Mouse (Mus musculus) E14TG2a.4 (cell line): Measurements from ENCODE around the gene Sh3bgrl2.

Experiments
- H3K27me3 ChIP-seq: 2 replicates; pipeline ENCODE4 v1.6.1; 2014; ENCODE audit warnings: low read length, control low read depth; ENCODE audit not compliant: insufficient read depth
- H3K36me3 ChIP-seq: 2 replicates; pipeline ENCODE4 v1.6.1; 2014; ENCODE audit warnings: low read length, control low read depth; ENCODE audit not compliant: insufficient read depth
- H3K4me1 ChIP-seq: replicated peaks from 2 replicates; pipeline ENCODE4 v1.6.1; 2014; ENCODE audit warnings: low read depth, low read length, control low read depth
- H3K4me3 ChIP-seq: replicated peaks from 2 replicates; pipeline ENCODE4 v1.5.1; 2014; ENCODE audit warnings: mild to moderate bottlenecking, low read length
- H3K9me3 ChIP-seq: 2 replicates; pipeline ENCODE4 v1.6.1; 2014; ENCODE audit warnings: low read length, control low read depth
- CTCF ChIP-seq: conservative IDR thresholded peaks from 2 replicates; pipeline ENCODE4 v1.5.1; 2014; ENCODE audit warnings: low read length
- NANOG ChIP-seq: IDR thresholded peaks from 2 replicates; pipeline ENCODE4 v1.6.1; 2014; ENCODE audit warnings: borderline replicate concordance, low read length, mixed read lengths
- POU5F1 ChIP-seq: IDR thresholded peaks from 2 replicates; pipeline ENCODE4 v1.6.1; 2014; ENCODE audit warnings: low read length, borderline replicate concordance

The Sh3bgrl2 gene

DNA sequence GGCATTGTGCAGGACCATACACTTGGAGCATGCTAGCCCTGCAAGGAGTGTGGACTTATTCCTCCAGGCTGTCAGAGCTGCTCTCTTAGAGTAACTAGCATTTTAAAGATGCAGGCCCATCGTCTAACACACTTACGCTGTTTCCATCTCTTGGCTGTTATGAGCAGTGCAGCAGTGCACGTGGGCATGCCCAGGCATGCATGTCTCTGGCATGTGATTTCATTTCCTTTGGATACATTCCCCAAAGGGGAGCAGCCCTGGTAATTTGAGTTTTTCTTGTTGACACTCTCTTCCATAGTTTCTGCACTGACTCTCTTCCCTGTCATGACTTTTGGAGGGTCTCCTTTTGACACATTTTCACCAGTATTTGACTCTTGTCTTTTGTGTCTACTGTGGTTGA is 20.8 kb downstream of the Sh3bgrl2 start:
- Histone ChIP-seq H3K4me3 (no peak overlapping the region), H3K36me3 (no peaks in the 10 kb centered on the region), H3K4me1 (peaks cover 32% of the 10 kb centered on the region), H3K9me3 (no peaks in the 10 kb centered on the region), H3K27me3 (no peaks in the 10 kb centered on the region)
- no peak for TF ChIP-seq POU5F1
- TF ChIP-seq NANOG: no peak
- TF ChIP-seq CTCF: no peak

- no peak overlapping the region for H3K4me3 ChIP-seq
- no peak for TF ChIP-seq POU5F1
- no peak for TF ChIP-seq NANOG
- TF ChIP-seq CTCF: no peak
These were observed 21.8 kb downstream of the Sh3bgrl2 start for GRCm38 (mm10) chr9:83569898-83570297.

DNA sequence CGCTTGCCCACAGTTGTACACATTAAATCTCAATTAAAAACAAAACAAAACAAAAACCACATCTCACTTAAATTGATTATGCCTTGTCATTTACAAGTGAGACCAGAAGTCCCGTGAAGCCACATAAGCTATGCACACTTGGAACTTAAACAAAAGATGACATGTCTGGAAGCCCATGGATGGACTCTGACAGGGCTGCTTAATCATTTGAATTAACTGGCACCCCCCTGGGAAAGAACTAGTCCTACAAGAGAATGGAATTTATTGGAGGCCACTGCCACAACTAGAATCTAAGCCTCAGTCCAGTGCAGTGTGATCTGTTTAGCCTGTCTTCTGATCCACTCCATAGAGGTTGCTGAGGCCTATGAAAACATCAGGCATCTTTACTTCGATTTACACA is 23.2 kb downstream of the Sh3bgrl2 start:
- peaks cover 16% of the 10 kb centered on the region for H3K4me1 ChIP-seq
- TF ChIP-seq NANOG: no peak
- TF ChIP-seq CTCF: no peak
- TF ChIP-seq POU5F1: no peak
- no peak overlapping the region for H3K4me3 ChIP-seq
- H3K36me3 ChIP-seq: no peaks in the 10 kb centered on the region
- H3K27me3 ChIP-seq: no peaks in the 10 kb centered on the region
- no peaks in the 10 kb centered on the region for H3K9me3 ChIP-seq

More at GRCm38 (mm10) chr9:83569898-83570297, 21.8 kb downstream of the Sh3bgrl2 start:
- Histone ChIP-seq H3K4me1 (peaks cover 22% of the 10 kb centered on the region), H3K9me3 (no peaks in the 10 kb centered on the region), H3K36me3 (no peaks in the 10 kb centered on the region), H3K27me3 (no peaks in the 10 kb centered on the region)

DNA sequence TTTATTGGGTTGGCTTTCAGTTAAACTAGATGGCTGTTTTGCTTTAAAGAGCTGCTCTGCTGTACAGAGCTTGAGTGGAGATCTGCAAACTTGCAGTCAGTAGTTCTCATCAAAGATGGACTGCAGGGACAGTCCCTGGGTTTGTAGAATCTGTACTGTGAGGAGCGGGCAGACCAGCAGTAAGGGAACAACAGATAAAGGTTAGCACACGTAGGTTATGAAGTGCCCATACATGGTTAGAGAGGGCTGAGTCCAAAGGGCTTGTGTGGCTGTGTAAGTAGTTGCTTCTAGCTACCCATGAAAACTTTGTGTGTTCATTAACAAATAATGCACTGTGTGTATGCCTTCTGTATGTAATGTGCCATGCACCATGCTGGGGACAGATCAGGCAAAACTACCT is 24.2 kb downstream of the Sh3bgrl2 start:
- H3K9me3 ChIP-seq: no peaks in the 10 kb centered on the region
- H3K4me3 ChIP-seq: no peak overlapping the region
- no peaks in the 10 kb centered on the region for H3K27me3 ChIP-seq
- H3K4me1 ChIP-seq: peaks cover 16% of the 10 kb centered on the region
- no peak for TF ChIP-seq CTCF
- TF ChIP-seq POU5F1: no peak
- TF ChIP-seq NANOG: no peak
- no peaks in the 10 kb centered on the region for H3K36me3 ChIP-seq

DNA sequence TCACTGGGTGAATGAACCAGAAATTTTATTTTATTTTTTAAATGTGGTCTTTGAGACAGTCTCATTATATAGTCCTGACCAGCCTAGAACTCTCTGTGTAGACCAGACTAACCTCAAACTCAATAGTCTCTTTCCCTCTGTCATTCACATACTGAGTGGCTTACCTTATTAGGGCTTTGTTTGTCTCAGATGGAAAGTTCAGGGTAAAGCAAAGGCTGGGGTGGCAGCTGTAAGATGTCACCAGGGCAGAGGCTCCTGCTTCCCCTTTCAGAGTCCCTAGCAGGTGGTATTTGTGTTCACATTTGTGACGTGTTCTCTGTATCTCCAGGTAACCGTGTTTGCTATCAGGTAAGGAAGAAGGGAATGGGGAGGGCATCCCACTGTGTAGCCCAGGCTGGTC is 24.7 kb downstream of the Sh3bgrl2 start:
- TF ChIP-seq NANOG (no peak), CTCF (no peak), POU5F1 (no peak)
- H3K27me3 ChIP-seq: no peaks in the 10 kb centered on the region
- no peaks in the 10 kb centered on the region for H3K36me3 ChIP-seq
- H3K9me3 ChIP-seq: no peaks in the 10 kb centered on the region
- H3K4me1 ChIP-seq: peaks cover 16% of the 10 kb centered on the region
- no peak overlapping the region for H3K4me3 ChIP-seq

GRCm38 (mm10) chr9:83573588-83573987 is 25.5 kb downstream of the Sh3bgrl2 start:
- H3K36me3 ChIP-seq: no peaks in the 10 kb centered on the region
- TF ChIP-seq CTCF (no peak), NANOG (no peak), POU5F1 (no peak)
- H3K9me3 ChIP-seq: no peaks in the 10 kb centered on the region
- no peak overlapping the region for H3K4me3 ChIP-seq
- H3K4me1 ChIP-seq: peaks cover 16% of the 10 kb centered on the region
- no peaks in the 10 kb centered on the region for H3K27me3 ChIP-seq

- TF ChIP-seq NANOG: no peak
- TF ChIP-seq CTCF: no peak
- TF ChIP-seq POU5F1: no peak
- Histone ChIP-seq H3K4me3 (no peak overlapping the region), H3K4me1 (peaks cover 16% of the 10 kb centered on the region), H3K36me3 (no peaks in the 10 kb centered on the region), H3K9me3 (no peaks in the 10 kb centered on the region), H3K27me3 (no peaks in the 10 kb centered on the region)
These were observed 27.3 kb downstream of the Sh3bgrl2 start for GRCm38 (mm10) chr9:83575403-83575802.

GRCm38 (mm10) chr9:83576018-83576688 is 28.0 kb downstream of the Sh3bgrl2 start:
- no peak overlapping the region for H3K4me3 ChIP-seq
- no peaks in the 10 kb centered on the region for H3K27me3 ChIP-seq
- H3K4me1 ChIP-seq: peaks cover 10% of the 10 kb centered on the region
- TF ChIP-seq POU5F1 (no peak), CTCF (no peak), NANOG (no peak)
- no peaks in the 10 kb centered on the region for H3K36me3 ChIP-seq
- no peaks in the 10 kb centered on the region for H3K9me3 ChIP-seq

DNA sequence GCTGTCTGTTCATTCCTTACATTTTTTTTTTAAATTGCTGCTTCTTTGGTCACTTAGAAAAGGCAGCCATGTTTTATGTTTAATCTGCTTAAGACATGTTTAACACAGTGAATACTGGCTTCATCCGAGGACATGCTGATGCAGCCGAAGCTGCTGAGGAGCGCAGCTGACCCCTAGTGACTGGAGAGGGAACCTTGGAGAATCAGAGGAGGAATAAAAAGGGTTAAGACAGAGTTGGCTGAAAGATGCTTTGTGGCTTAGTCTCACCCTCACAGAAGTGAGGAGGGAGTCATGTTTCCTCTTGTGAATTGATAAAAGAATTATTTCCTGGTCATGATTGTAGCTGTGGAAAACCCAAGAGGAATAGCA is 28.5 kb downstream of the Sh3bgrl2 start:
- Histone ChIP-seq H3K4me3 (no peak overlapping the region), H3K27me3 (no peaks in the 10 kb centered on the region), H3K36me3 (no peaks in the 10 kb centered on the region), H3K4me1 (peaks cover 6% of the 10 kb centered on the region), H3K9me3 (no peaks in the 10 kb centered on the region)
- TF ChIP-seq CTCF (peak; percentile 28), NANOG (no peak)
